Mouse (Mus musculus) brain, embryonic 14.5 days (tissue): Measurements from ENCODE around the gene Cox6b1.

Experiments used
- CTCF ChIP-seq: fragments of 200-500 bp; IDR thresholded peaks from 2 replicates; pipeline ENCODE4 v1.5.1; 2012; ENCODE audit warnings: inconsistent platforms, mild to moderate bottlenecking, moderate library complexity, borderline replicate concordance; ENCODE audit not compliant: insufficient read depth, insufficient read length; ENCODE audit errors: extremely low read depth
- POLR2A ChIP-seq: fragments of 200-500 bp; IDR thresholded peaks from 2 replicates; pipeline ENCODE4 v1.6.1; 2012; ENCODE audit warnings: mild to moderate bottlenecking, inconsistent platforms, borderline replicate concordance; ENCODE audit not compliant: poor library complexity, insufficient read depth, insufficient read length, severe bottlenecking; ENCODE audit errors: extremely low read depth

- TF ChIP-seq POLR2A (no peak), CTCF (no peak)
Observed at GRCm38 (mm10) chr7:30572389-30572788, 53.6 kb downstream of the Cox6b1 start.
